Mouse (Mus musculus) stomach, postnatal 0 days (tissue): ENCODE measurements at regions not wholly inside any gene's neighbourhood (a gene's known extent, or its start where the extent isn't known, plus 50 kb on each side); places are given as distances from the start of the nearest gene placed in this dataset.

Source experiments
- CTCF ChIP-seq: IDR thresholded peaks from 2 replicates; pipeline ENCODE4 v1.5.1; 2016; ENCODE audit warnings: antibody characterized with exemption, low read depth, mild to moderate bottlenecking, moderate library complexity
- EP300 ChIP-seq: optimal IDR thresholded peaks from 2 replicates; pipeline ENCODE3; 2016; ENCODE audit warnings: antibody characterized with exemption

GRCm38 (mm10) chr12:36791430-36791829, 316.9 kb upstream of the Meox2 start:
- TF ChIP-seq CTCF (no peak), EP300 (no peak)
